Mouse (Mus musculus) T-helper 1 cell (primary cell): ENCODE results near the gene Lsm2.
"Not testable (repeated sequence)": the region's sequence is repeated elsewhere in the genome, so short reads cannot be mapped to it uniquely, and the experiment has no call there.

Source experiments
- in situ Hi-C: fragments of 300-600 bp; cut with MboI, MseI; formaldehyde crosslinking; loops from one replicate; pipeline ENCODE4 v1.15.1; 2025; ENCODE audit warnings: high pct_unique_total_duplicates

Lsm2 gene

GRCm38 (mm10) chr17:34984218-34984617 lies 2.6 kb downstream of the Lsm2 start:
- in situ Hi-C loops = no loop called here

GRCm38 (mm10) chr17:34994751-34995150 lies 13.1 kb downstream of the Lsm2 start:
- in situ Hi-C loops = no loop called here

- in situ Hi-C loops = not testable (repeated sequence)
Observed at GRCm38 (mm10) chr17:34995192-34995591, 13.5 kb downstream of the Lsm2 start.

DNA sequence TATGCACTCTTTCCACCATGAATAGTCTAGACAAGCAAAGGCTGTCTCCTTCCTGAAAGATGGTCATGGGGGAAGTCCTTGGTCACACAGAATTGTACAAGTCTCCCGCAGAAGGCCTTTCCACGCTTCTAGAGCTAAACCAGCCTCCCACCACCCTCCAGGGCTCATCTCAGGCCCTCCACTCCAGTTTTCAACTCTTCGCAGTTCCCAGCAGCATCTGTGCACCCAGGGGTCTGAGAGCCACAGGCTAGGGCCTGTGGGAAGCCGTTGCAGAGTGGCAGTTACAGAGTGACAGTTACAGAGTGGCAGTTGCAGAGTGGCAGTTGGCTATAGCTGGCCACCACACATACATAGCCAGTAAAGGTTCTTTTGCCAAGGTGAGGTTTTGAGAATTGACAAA lies 14.3 kb downstream of the Lsm2 start:
- in situ Hi-C loops = not testable (repeated sequence)

DNA sequence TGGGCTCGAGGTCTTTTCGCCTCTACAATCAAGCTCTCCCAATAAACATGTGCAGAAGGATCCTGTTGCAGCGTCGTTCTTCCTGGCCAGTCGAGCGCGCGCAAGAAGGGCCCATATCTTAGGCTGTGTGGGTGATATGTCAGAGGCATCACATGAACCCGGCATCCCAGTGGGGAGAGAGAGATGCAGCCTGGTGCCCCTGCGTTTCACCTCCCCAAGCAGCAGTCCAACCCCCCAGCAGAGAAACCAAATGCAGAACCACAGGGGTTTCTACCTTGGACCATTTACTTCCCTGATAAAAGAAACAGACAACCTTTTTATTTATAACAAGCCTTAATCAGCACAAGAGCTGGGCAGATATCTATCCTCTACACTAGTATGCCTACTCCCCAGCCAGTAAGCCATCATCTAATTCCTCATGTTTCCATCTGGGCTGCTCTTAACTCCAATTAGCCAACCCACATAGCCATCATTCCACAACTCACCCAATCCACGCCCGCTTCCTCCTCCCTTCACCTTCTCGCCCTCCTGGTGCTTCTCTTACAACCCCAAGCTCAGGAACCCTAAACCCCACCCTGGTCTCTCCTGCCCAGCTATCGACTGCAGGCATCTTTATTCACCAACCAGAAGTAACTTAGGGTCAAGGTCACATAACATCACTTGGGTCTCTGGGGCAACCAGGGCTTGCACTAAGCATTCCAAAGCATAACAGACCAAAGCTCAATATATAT lies 14.9 kb downstream of the Lsm2 start:
- in situ Hi-C loops = no loop called here

DNA sequence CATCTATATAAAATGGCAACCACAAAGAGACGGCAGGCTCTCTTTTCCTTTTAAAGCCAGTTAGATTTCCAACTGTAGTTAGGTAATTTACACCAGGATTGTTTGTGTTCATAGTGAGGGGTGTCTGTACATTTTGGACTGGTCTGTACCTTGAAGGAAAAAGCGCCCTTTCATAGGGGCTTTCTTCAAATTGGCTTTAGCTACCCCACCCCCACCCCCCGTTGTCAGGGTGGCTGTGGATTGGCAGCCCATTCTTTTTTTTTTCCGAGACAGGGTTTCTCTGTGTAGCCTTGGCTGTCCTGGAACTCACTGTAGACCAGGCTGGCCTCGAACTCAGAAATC lies 15.5 kb downstream of the Lsm2 start:
- in situ Hi-C loops = no loop called here

- in situ Hi-C loops = no loop called here
Observed at GRCm38 (mm10) chr17:34998526-34999430, 17.1 kb downstream of the Lsm2 start.

- in situ Hi-C loops = not testable (repeated sequence)
Observed at GRCm38 (mm10) chr17:34999871-35000716, 18.4 kb downstream of the Lsm2 start.

- in situ Hi-C loops = no loop called here
Observed at GRCm38 (mm10) chr17:35000717-35001451, 19.2 kb downstream of the Lsm2 start, which contains the start of gene Vars. Vars (plus strand) TSS chr17:35000987.

DNA sequence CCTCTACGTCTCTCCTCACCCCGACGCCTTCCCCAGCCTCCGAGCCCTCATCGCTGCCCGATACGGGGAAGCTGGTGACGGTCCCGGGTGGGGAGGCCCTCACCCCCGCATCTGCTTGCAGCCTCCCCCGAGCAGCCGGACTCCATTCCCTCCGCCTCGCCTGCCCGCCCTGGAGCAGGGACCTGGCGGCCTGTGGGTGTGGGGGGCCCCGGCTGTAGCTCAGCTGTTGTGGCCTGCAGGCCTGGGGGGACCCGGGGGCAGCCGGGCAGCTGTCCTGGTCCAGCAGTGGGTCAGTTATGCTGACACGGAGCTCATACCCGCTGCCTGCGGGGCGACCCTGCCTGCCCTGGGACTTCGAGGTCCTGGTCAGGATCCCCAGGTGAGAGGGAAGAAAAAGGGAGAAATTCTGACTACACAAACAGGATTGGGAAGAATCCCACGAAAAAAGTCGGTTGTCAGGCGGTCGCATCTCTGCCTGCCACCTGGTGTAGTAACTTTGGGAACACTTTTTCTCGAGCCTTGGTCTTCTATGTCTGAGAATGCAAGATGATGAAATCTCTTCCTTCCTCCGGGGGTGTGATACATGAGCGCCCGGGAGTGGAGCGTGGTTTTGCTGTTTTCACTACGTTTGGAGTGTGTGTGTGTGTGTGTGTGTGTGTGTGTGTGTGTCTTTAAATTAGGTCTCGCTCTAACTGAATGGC lies 19.9 kb downstream of the Lsm2 start:
- in situ Hi-C loops = no loop called here

DNA sequence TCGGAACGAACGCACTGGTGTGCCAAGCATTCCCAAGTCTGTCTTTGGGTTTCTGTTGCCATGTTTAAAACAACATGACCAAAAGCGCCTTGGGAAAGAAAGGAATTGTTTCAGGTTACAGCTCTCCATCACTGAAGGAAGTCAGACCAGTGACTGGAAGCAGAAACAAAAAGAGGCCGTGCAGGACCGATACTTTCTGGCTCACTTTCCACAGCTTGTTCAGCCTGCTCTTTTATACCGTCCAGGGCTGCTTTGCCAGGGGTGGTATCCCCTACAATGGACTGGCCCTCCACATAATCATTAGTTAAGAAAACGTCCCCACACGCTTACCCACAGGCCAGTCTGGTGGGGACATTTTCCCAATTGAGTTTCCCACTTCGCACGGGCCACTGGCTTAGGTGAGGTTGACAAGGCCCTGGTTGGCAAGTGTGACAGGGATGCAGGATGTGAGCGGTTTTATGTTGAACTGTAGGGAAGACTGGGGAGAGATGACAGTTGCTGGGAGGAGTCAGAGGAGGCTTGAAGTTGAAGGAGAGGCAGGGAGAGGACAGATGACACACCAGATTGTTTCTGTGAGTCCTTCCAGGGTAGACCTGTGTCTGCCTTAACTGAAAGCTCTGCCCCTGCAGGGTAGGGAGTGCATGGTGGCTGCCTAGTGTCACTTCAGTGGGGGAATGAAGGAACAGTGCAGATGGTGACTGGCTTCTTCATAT lies 20.6 kb downstream of the Lsm2 start:
- in situ Hi-C loops = no loop called here

DNA sequence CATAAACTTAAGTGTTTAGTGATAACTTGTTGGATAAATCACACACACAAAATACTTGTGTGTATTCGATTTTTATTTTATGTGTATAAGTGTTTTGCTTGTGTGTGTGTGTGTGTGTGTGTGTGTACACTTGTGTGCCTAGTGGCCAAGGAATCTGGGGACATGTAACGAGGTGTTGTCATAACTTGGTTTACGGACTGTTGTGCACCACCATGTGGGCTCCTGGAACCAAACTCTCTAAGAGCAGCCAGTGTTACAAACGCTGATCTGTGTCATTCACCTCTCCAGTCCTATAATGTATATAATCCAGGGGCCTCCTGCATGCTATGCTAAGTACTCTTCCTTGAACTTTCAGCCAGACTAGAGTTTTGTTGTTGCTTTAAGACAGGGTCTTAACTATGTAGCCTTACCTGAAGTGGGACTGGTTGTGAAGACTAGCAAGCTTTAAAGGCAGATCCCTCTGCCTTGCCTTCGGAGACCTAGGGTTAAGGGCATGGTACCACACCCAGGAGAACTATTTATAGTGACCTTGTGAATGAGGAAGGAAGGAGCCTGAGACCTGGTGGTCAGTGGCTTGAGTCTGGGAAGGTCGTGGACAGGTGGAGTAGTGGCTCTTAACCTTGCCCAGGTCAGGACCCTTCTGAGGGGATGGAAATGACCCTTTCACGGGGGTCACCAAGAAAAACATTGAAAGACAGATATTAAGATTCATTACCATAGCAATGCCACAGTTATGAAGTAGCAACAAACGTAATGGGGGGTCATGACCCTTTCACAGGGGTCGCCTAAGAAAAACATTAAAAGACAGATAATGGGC lies 21.6 kb downstream of the Lsm2 start:
- in situ Hi-C loops = no loop called here

DNA sequence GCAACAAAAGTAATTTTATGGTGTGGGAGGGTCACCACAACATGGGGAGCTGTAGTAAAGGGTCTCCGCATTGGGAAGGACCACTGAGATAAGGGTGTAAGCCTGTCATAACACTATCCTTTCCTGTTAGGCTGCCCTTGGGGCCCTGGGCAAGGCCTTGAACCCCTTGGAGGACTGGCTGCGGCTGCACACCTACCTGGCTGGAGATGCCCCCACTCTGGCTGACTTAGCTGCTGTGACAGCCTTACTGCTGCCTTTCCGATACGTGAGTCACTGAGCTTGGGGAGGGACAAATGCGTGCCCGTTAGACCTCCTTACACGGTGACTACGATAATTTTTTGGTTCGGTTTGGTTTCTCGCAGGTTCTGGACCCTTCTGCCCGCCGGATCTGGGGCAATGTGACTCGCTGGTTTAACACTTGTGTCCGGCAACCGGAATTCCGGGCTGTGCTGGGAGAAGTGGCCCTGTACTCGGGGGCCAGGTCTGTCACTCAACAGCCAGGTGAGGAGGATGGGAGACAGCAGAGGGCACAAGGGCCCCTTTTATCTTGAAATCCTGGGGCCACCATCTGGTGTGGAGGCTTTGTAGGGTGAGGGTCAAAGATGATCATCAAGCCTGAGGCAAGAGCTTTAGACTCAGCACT lies 22.5 kb downstream of the Lsm2 start:
- in situ Hi-C loops = no loop called here

GRCm38 (mm10) chr17:35005158-35005557 lies 23.5 kb downstream of the Lsm2 start:
- in situ Hi-C loops = no loop called here

DNA sequence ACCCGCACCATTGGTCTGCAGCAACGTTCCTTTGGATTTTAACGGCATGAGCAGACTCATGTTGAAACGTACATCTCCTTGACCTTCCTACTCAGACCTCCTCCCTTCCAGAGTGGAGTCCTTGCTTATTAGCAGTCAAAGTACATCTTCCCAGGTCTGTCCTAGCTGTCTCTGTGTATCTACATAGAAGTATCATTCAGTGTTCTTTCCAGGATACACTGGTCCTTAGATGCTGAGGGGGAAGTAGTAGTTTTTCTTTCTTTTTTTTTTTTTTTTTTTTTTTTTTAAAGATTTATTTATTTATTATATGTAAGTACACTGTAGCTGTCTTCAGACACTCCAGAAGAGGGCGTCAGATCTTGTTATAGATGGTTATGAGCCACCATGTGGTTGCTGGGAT lies 24.2 kb downstream of the Lsm2 start:
- in situ Hi-C loops = not testable (repeated sequence)

DNA sequence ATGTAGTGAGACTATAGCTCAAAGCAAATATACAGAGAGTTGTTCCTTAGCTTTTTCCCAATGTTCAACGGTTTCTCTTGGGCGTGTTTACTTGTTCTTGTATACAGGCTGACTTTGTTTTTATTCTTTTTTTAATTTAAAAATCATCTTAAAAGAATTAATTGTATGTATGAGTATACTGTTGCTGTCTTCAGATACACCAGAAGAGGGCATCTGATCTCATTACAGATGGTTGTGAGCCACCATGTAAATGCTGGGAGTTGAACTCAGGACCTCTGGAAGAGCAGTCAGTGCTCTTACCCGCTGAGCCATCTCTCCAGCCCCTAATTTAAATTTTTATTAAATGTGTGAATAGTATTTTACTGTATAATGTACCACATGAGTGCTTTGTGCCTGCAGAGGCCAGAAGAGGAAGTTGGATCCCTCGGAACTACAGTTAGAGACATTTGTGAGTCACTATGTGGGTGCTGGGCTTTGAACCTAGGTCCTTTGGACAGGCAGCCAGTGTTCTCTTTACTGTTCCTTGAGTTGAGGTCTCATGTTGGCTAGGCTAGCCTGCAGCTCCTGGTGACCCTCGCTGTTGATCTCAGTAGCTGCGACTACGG lies 25.8 kb downstream of the Lsm2 start:
- in situ Hi-C loops = no loop called here

DNA sequence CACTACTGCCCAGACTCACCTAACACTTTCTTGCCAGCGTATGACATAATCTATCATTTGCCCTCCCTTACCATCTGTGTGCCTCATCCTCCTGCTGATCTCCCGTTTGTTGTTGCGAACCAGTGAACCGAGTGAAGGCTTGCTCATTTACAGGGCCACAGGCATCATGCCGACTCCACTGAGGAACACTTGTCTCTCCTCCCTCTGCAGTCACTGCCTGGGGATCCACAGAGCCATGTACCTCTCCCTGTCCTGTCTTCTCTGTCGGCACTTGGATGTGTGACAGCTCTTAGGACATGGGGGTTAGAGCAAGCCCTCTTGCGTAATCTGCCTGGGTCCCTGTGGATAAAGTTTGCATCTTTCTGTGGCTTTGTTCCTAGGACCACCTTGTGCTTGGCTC lies 27.9 kb downstream of the Lsm2 start:
- in situ Hi-C loops = no loop called here

DNA sequence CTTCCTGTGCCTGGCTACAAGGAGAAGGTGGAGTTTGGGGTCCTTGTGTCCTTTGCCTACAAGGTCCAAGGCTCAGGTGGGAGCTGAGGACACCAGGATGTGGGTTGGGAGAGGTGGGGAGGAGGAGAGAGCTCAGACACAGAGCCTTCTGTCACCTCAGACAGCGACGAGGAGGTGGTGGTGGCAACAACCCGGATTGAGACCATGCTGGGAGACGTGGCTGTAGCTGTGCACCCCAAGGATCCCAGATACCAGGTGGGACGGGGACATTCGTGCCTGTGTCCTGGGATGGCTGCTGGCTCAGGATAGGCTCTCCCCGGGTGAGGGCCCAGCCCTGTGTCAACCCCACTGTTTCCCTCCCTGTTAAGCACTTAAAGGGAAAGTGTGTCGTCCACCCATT lies 29.8 kb downstream of the Lsm2 start:
- in situ Hi-C loops = no loop called here
